Mouse (Mus musculus) CH12.LX (cell line): ENCODE data around the gene Dand5. TPM values are rescaled to one million over a fixed set of nuclear protein-coding genes. Genes with fewer than 3 reads are reported as not detected.

ENCODE experiments used
- DNase-seq: peaks from one replicate; pipeline ENCODE4 v3.0.0-alpha.2; 2013; ENCODE audit errors: extremely low read depth
- H3K27ac ChIP-seq: 2 replicates; pipeline ENCODE4 v1.5.1; 2012; ENCODE audit warnings: low read depth, mild to moderate bottlenecking, control low read depth, moderate library complexity; ENCODE audit not compliant: insufficient read depth
- H3K27me3 ChIP-seq: replicated peaks from 2 replicates; pipeline ENCODE3; 2012; ENCODE audit warnings: inconsistent platforms
- H3K36me3 ChIP-seq, 2 experiments: replicated peaks in 1 of 2; 2 replicates each; pipeline versions ENCODE3 to v1.6.1; 2012; ENCODE audit warnings: inconsistent platforms in 1 of 2, low read length in 1 of 2, mild to moderate bottlenecking in 1 of 2, mixed read lengths in 1 of 2, moderate library complexity in 1 of 2; ENCODE audit not compliant: control insufficient read depth in 1 of 2, insufficient read depth in 1 of 2
- H3K4me1 ChIP-seq, 2 experiments: 2 replicates each; pipeline ENCODE4 v1.6.1; 2012; ENCODE audit warnings: inconsistent platforms in 1 of 2, moderate library complexity in 1 of 2; ENCODE audit not compliant: insufficient read depth in 2 of 2, control insufficient read depth in 1 of 2
- H3K4me2 ChIP-seq: 2 replicates; pipeline ENCODE4 v1.6.1; 2012; ENCODE audit warnings: low read depth, mild to moderate bottlenecking, control low read depth; ENCODE audit not compliant: poor library complexity, insufficient read depth, severe bottlenecking
- H3K4me3 ChIP-seq, 3 experiments: fragments of 150-350 bp in 1 of 3; sonication (generic) in 1 of 3; replicated peaks in 1 of 3; 2 replicates each; pipeline versions ENCODE3 to v1.5.1; 2011 to 2012; ENCODE audit warnings: low read depth in 2 of 3, low read length in 2 of 3, mild to moderate bottlenecking in 2 of 3, moderate library complexity in 2 of 3, control low read depth in 1 of 3, improper control_type of control experiment in 1 of 3, inconsistent platforms in 1 of 3, mixed read lengths in 1 of 3; ENCODE audit not compliant: poor library complexity in 1 of 3
- H3K79me2 ChIP-seq: replicated peaks from 2 replicates; pipeline ENCODE4 v1.6.1; 2012; ENCODE audit warnings: mild to moderate bottlenecking, moderate library complexity; ENCODE audit not compliant: control insufficient read depth, poor library complexity, insufficient read depth, severe bottlenecking; ENCODE audit errors: extremely low read depth
- H3K9ac ChIP-seq: 2 replicates; pipeline ENCODE4 v1.6.1; 2012; ENCODE audit warnings: low read depth, mild to moderate bottlenecking, control low read depth, moderate library complexity; ENCODE audit not compliant: insufficient read depth
- H3K9me3 ChIP-seq: replicated peaks from 2 replicates; pipeline ENCODE3; 2012; ENCODE audit warnings: low read length, inconsistent platforms, mixed read lengths
- BHLHE40 ChIP-seq: IDR thresholded peaks from 2 replicates; pipeline ENCODE4 v1.6.1; 2011; ENCODE audit warnings: mild to moderate bottlenecking, low read depth, low read length, improper control_type of control experiment
- CHD1 ChIP-seq: IDR thresholded peaks from 2 replicates; pipeline ENCODE4 v1.6.1; 2012; ENCODE audit warnings: low read depth, low read length, improper control_type of control experiment, inconsistent platforms
- CHD2 ChIP-seq: IDR thresholded peaks from 2 replicates; pipeline ENCODE4 v1.6.1; 2011; ENCODE audit warnings: low read length, improper control_type of control experiment
- CTCF ChIP-seq, 2 experiments: IDR thresholded peaks in 1 of 2; conservative IDR thresholded peaks in 1 of 2; 2 replicates each; pipeline ENCODE4 v1.5.1; 2011 to 2012; ENCODE audit warnings: low read depth in 2 of 2, low read length in 2 of 2, improper control_type of control experiment in 1 of 2, inconsistent platforms in 1 of 2, mild to moderate bottlenecking in 1 of 2, moderate library complexity in 1 of 2
- ELF1 ChIP-seq: IDR thresholded peaks from 2 replicates; pipeline ENCODE4 v1.6.1; 2014; ENCODE audit warnings: low read depth, mild to moderate bottlenecking, inconsistent platforms, low read length, improper control_type of control experiment
- EP300 ChIP-seq: IDR thresholded peaks from 2 replicates; pipeline ENCODE4 v1.6.1; 2011; ENCODE audit warnings: low read length, improper control_type of control experiment
- ETS1 ChIP-seq: conservative IDR thresholded peaks from 2 replicates; pipeline ENCODE4 v1.6.1; 2012; ENCODE audit warnings: low read depth, mild to moderate bottlenecking, inconsistent platforms, low read length, improper control_type of control experiment, moderate library complexity
- HCFC1 ChIP-seq: IDR thresholded peaks from 2 replicates; pipeline ENCODE4 v1.6.1; 2012; ENCODE audit warnings: low read depth, mild to moderate bottlenecking, inconsistent platforms, low read length, improper control_type of control experiment
- IRF4 ChIP-seq: IDR thresholded peaks from 2 replicates; pipeline ENCODE4 v1.6.1; 2014; ENCODE audit warnings: low read depth, mild to moderate bottlenecking, inconsistent platforms, low read length, improper control_type of control experiment
- JUND ChIP-seq: conservative IDR thresholded peaks from 2 replicates; pipeline ENCODE4 v1.6.1; 2011; ENCODE audit warnings: low read depth, low read length, improper control_type of control experiment
- MAFK ChIP-seq: IDR thresholded peaks from 2 replicates; pipeline ENCODE4 v1.6.1; 2011; ENCODE audit warnings: low read length, improper control_type of control experiment; ENCODE audit not compliant: insufficient replicate concordance
- MAX ChIP-seq: IDR thresholded peaks from 2 replicates; pipeline ENCODE4 v1.6.1; 2011; ENCODE audit warnings: low read length, improper control_type of control experiment
- MEF2A ChIP-seq: IDR thresholded peaks from 2 replicates; pipeline ENCODE4 v1.6.1; 2014; ENCODE audit warnings: low read depth, mild to moderate bottlenecking, inconsistent platforms, low read length, improper control_type of control experiment, borderline replicate concordance
- NRF1 ChIP-seq: IDR thresholded peaks from 2 replicates; pipeline ENCODE4 v1.6.1; 2014; ENCODE audit warnings: low read depth, mild to moderate bottlenecking, inconsistent platforms, low read length, improper control_type of control experiment, moderate library complexity
- POLR2A ChIP-seq: IDR thresholded peaks from 2 replicates; pipeline ENCODE4 v1.6.1; 2011; ENCODE audit warnings: low read depth, mild to moderate bottlenecking, improper control_type of control experiment, low read length
- POLR2AphosphoS2 ChIP-seq: IDR thresholded peaks from 2 replicates; pipeline ENCODE4 v1.6.1; 2011; ENCODE audit warnings: low read depth, low read length, improper control_type of control experiment
- RAD21 ChIP-seq: IDR thresholded peaks from 2 replicates; pipeline ENCODE4 v1.6.1; 2011; ENCODE audit warnings: low read depth, mild to moderate bottlenecking, low read length, improper control_type of control experiment, moderate library complexity
- RCOR1 ChIP-seq: conservative IDR thresholded peaks from 2 replicates; pipeline ENCODE4 v1.6.1; 2012; ENCODE audit warnings: low read depth, mild to moderate bottlenecking, inconsistent platforms, low read length, improper control_type of control experiment
- SIN3A ChIP-seq: IDR thresholded peaks from 2 replicates; pipeline ENCODE4 v1.6.1; 2012; ENCODE audit warnings: low read length, improper control_type of control experiment, inconsistent platforms
- UBTF ChIP-seq: IDR thresholded peaks from 2 replicates; pipeline ENCODE4 v1.6.1; 2012; ENCODE audit warnings: low read depth, mild to moderate bottlenecking, inconsistent platforms, low read length, improper control_type of control experiment, moderate library complexity
- USF1 ChIP-seq: IDR thresholded peaks from 2 replicates; pipeline ENCODE4 v1.6.1; 2014; ENCODE audit warnings: low read depth, mild to moderate bottlenecking, inconsistent platforms, low read length, improper control_type of control experiment
- USF2 ChIP-seq: conservative IDR thresholded peaks from 2 replicates; pipeline ENCODE4 v1.6.1; 2011; ENCODE audit warnings: low read depth, low read length, improper control_type of control experiment
- ZKSCAN1 ChIP-seq: IDR thresholded peaks from 2 replicates; pipeline ENCODE4 v1.6.1; 2012; ENCODE audit warnings: low read depth, inconsistent platforms, low read length, improper control_type of control experiment, borderline replicate concordance
- ZMIZ1 ChIP-seq: IDR thresholded peaks from 2 replicates; pipeline ENCODE4 v1.6.1; 2012; ENCODE audit warnings: low read depth, mild to moderate bottlenecking, inconsistent platforms, low read length, improper control_type of control experiment
- dilution Hi-C: fragments of 300-500 bp; cut with MboI; formaldehyde crosslinking; loops from 2 replicates; pipeline ENCODE4 v1.14.3; 2020; ENCODE audit warnings: low sequenced_read_pairs; ENCODE audit not compliant: extremely low pct_unique_long_range_greater_than_20kb, extremely low pct_ligation_motif_present
- in situ Hi-C: fragments of 300-500 bp; cut with MboI; formaldehyde crosslinking; loops from 3 replicates; pipeline ENCODE4 v1.14.3; 2019; ENCODE audit warnings: low sequenced_read_pairs, low pct_ligation_motif_present, low pct_unique_long_range_greater_than_20kb, mixed read lengths
- polyA plus RNA-seq: library from polyadenylated mRNA; unstranded; fragments of >175 nt; gene quantifications from 2 replicates; pipeline ENCODE4 v1.2.1, GENCODE M21; 2012; ENCODE audit warnings: low read depth; ENCODE audit not compliant: insufficient read length
- total RNA-seq, 2 experiments: library from RNA; depleted of rRNA; stranded (reverse); fragments of 300-350 nt in 1 of 2; fragments of >200 nt in 1 of 2; gene quantifications; 2 replicates each; pipeline ENCODE4 v1.2.3; 2012 to 2014

Dand5 gene
- total RNA-seq (2012; rRNA removed), result 1.7 TPM in 2 replicates
- total RNA-seq (2014; rRNA removed), result 1.4 and 1.8 TPM in 2 replicates
- 1.5 and 1.7 TPM in 2 replicates for polyA plus RNA-seq

GRCm38 (mm10) chr8:84822723-84823122 is at the start of gene Dand5:
Gene Dand5 (minus strand): TSS chr8:84822823.
- dilution Hi-C loops (no loop called here), in situ Hi-C loops (no loop called here)
- TF ChIP-seq ZKSCAN1 (no peak), ZMIZ1 (no peak), MAX (no peak), MAFK (no peak), BHLHE40 (no peak), MEF2A (no peak), RCOR1 (no peak), USF2 (no peak), ELF1 (no peak), IRF4 (no peak), CHD2 (no peak), ETS1 (no peak), JUND (no peak), HCFC1 (no peak), POLR2A (no peak), USF1 (no peak), EP300 (no peak), UBTF (no peak), POLR2AphosphoS2 (no peak)
- no peak within 1 kb of the TSS for H3K27ac ChIP-seq
- no peak within 1 kb of the TSS for H3K4me2 ChIP-seq
- H3K9me3 ChIP-seq, result no peaks in the 10 kb centered on the region
- H3K79me2 ChIP-seq, result no peaks in the 10 kb centered on the region
- no peak for DNase-seq
- no peaks in the 10 kb centered on the region for H3K36me3 ChIP-seq
- H3K27me3 ChIP-seq, result no peaks in the 10 kb centered on the region
- peaks cover 6 to 20% of the 10 kb centered on the region in 2 experiments for H3K4me1 ChIP-seq
- H3K4me3 ChIP-seq, result no peak within 1 kb of the TSS
- H3K9ac ChIP-seq, result no peak within 1 kb of the TSS

GRCm38 (mm10) chr8:84871376-84872308 is 49.0 kb upstream of the Dand5 start, which contains the start of gene Syce2:
Gene Syce2 (plus strand): TSS chr8:84872111.
- no peak within 1 kb of the TSS for H3K4me3 ChIP-seq
- dilution Hi-C loops, result no loop called here
- in situ Hi-C loops, result no loop called here
- H3K27ac ChIP-seq, result no peak within 1 kb of the TSS
- TF ChIP-seq CHD1, result no peak
- no peak for TF ChIP-seq NRF1
- TF ChIP-seq RAD21, result peak; percentile 21
- no peak for TF ChIP-seq SIN3A
- peak in 1 of 2 experiments; percentile 41; a peak in 2 of 4 replicates for TF ChIP-seq CTCF (conservative IDR thresholded peaks at IDR 0.05 in 1 of 2, IDR thresholded peaks at IDR 0.05 in 1 of 2; ENCODE audit: low read depth in 2 of 2, low read length in 2 of 2)
- peaks cover 31 to 75% of the 10 kb centered on the region in 2 experiments for H3K36me3 ChIP-seq
- H3K4me2 ChIP-seq, result no peak within 1 kb of the TSS
- no peaks in the 10 kb centered on the region for H3K79me2 ChIP-seq
- no peaks in the 10 kb centered on the region for H3K9me3 ChIP-seq
- H3K4me1 ChIP-seq, result no peaks in the 10 kb centered on the region
- DNase-seq, result peak; percentile 19
- no peaks in the 10 kb centered on the region for H3K27me3 ChIP-seq
- H3K9ac ChIP-seq, result no peak within 1 kb of the TSS
